Mouse (Mus musculus) CD4-positive helper T cell, adult 2 months (primary cell): Measurements from ENCODE around the gene Igsf11.

Experiments
- DNase-seq: peaks from one replicate; pipeline ENCODE4 v3.0.0-alpha.2; 2012; ENCODE audit warnings: low read depth, missing footprints, low spot score

Igsf11 gene

DNA sequence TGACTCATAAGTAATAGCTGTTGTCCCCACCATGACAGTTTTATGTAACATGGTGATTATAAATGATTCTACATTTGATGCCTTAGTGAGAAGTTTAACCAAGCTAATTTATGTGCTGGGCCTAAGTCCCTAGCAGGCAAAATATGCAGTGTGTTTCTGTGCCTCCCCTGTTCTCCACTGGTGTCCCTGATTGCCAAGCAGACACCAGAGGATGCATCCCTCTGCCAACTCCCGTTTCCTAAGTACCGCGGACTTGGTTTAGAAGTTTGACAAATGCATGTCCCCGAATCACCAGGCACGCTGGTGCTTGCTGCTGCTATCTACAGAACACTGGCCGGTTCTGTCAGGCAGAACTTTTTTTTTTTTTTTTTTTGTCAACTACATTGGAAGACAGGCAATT lies 39.0 kb downstream of the Igsf11 start:
- no peak for DNase-seq

DNA sequence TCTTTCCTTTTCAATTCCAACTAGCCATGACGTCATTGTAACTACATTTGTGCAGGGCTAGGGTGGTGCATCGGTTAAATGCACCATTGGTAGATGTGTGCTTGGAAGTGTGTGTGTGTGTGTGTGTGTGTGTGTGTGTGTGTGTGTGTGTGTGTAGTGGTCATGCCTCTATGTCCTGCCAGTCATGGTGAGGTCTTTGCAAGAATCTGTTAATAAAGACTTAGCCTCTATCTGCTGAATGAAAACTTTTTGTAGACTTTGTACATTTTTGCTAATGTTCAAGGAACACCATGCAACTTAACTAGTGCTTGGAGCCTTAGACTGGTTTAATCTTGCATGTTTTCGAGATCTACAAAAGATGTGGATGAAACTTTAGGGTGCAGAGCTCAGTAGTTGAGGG lies 48.3 kb downstream of the Igsf11 start:
- no peak for DNase-seq

DNA sequence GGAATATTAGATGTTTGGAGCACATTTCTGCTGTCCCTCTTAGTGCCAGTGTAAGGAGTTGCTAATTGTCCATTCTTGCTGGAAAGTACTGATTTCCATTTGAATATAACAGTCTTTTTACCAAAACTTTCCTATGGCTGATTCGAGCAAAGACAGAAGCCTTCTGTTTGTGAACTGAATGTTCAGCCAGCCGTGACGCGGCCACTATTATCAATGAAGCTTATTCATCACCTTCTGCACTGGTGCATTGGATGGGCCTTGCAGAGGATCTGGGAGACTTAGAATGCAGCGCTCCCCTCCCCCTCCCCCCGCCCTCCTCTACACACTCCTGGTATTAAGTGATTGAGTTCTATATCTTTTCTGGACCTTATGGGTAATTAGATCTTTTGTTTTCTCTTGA lies 48.8 kb downstream of the Igsf11 start:
- DNase-seq: no peak

DNA sequence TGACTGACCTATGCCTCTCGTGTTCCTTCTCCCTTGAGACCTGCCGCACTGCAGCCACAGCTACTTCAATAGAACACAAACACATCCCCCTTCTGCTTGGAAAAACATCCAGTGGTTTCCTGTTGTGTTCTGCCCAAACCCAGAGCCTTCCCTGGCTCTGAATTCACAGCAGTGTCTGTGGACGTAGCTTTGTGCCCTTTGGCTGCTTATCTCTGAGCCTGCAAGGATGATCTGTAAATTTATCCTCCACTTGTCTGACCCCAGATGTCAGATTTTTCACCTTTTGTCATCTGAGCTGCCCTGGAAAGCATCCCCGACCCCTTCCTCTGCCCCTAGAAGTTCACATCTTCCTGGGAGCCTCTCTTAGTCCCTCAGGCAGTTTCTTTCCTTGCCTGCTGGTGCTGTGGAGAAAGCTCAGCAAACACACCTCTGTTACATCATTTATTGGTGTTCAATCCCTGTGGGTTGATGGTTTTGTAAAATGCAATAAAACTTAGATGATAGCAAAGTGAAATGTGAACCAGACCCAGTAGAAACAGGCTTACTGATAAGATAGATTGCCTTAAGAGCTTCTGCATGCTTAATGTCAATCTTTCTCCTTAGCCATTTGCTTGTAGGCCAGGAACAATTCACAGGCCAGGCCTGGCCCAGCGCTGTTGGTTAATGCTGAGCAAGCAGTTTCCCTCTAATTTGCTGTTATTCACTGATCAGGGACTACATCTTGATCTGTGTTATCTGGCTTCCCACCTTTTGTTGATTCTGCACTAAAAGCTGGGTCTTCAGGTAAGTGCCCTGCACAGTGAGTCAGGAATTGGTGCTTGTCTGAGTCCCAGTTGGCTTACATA lies 51.5 kb downstream of the Igsf11 start:
- no peak for DNase-seq

DNA sequence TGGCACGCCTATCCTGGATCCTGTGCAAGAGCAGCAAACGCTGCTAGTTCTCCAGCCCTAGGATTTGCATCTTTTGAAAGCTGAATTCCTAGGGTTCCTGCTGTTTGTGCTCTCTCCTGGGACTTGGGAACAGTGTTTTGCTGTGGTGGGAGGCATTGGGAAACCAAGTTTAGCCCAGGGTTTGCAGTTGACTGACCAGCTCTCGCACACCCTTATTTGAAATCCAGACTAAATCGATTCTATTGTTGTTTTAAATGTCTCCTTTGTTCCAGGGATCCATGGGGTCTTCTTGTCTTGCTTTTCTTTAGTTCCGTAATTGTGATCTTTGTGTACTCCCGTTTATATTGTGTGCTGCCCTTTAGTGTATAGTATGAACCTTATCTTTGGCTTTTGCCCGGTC lies 52.6 kb downstream of the Igsf11 start:
- DNase-seq: no peak

DNA sequence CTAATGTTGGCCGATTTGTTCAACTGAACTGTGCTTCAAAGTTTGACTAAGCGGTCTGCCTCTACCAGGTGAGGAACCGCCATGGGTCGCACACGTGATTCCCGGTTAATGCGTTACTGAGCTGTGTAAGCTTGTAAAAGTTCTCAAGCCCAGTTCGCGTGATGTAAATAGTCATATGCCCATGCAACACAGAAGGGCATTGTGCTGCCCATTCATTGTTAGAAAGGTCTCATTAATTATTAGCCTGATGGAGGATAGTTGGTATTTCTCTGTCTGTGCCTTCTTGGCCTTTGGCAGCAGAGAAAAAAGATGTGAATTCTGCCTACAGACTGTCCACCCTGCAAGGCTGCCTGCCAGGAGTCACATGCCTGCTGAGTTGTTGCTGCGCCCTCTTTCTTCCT lies 53.1 kb downstream of the Igsf11 start:
- no peak for DNase-seq

DNA sequence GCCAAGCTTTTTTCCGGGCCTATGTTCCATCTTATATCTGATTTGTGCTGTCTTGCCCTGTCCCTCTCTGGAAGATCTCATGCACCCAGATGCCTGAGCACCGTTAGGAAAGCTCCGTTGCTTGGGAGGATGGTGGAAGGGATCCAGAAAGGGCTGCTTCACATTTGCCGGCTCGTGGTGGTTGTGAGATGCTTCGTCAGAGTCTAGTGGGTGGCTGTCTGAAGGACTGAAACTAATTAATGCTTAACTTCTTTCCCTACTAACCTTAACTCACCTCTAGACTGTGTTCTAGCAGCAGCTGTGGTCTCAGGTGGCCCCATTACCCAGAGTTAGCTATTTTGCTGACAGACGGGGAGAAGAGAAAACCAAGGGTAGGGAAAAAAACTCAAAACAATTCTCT lies 54.0 kb downstream of the Igsf11 start:
- DNase-seq: no peak

DNA sequence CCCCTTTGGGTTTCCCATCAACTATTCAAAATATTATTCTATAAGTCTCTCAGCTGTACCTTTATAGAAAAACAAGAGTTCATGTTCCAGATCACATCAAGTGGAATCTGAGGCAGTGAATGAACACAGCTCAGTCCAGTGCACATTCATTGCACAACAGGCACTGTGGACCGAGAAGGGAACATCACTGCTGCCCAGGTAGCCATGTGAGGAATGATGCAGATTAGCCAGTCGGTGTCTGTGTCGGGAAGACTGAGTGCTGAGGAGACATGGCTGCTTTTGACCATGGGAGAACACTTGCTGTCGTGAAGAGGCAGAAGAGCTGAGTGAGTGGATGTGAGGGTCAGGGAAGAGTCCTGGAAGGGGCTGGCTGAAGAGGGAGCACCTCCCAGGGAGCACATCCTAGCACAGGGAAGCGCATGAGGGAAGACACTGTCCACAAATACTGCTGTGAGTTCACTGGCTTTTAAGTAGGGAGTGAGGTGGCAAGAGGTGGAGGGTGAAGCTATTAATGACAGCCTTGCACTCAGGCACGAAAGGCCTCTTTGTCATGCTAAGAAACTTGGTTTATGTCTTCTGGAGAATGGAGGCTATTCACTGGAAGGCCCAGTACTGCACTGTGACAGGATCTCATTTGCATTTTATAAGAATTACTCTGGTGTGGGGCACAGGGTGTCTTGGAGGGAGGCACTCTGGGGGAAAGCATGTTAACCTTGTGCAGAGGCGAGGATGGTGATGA lies 54.8 kb downstream of the Igsf11 start:
- no peak for DNase-seq

DNA sequence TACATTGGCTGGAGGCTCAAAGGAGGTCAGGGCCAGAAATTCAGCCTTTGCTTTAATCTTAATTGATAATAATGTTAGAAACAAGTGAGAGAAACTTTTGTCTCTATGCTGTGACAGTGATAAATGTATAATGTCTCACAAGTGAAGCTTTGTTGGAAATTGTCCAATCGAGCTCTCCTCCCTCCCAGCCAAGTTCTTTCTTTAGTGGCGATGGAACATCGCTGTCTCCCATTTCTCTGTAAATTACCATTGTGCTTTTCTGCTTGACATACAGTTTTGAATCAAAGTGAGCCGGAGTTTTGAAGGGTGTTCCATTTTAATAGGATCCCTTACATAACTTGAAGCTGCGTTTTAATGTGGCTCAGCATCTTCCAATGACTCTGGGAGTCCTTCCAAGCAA lies 56.0 kb downstream of the Igsf11 start:
- no peak for DNase-seq

DNA sequence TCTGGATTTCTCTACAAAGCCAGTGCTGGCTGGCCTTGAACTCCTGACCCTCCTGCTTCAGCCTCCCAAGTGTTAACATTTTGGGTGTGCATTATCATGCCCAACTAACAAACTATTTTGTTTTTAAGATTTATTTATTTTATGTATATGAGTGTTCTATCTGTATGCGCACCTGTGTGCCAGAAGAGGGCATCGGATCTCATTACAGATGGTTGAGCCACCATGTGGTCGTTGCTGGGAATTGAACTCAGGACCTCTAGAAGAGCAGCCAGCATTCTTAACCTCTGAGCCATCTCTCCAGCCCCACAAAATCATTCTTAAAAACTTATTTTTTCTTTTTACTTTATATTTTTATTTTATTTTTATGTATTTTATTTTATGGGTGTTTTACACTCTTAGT lies 60.4 kb downstream of the Igsf11 start:
- no peak for DNase-seq

DNA sequence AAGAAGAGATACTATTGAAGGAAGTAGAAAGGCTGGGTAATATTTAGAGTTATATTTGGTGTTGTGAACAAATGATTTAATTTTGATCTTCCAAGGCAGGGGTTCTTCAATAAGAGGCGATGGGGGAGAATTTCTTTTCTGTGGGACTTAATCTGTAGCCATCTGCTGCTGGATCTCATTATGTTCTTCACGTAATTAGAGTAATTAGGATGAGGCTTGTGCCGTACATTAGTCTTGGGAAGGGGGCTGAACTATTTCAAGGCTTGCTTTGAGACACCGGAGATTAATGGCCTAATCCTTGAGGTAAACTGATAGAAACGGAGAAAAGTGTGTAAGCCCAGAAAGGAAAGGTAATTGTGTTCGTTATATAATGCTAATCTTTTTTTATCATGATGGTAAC lies 61.4 kb downstream of the Igsf11 start:
- DNase-seq: no peak

DNA sequence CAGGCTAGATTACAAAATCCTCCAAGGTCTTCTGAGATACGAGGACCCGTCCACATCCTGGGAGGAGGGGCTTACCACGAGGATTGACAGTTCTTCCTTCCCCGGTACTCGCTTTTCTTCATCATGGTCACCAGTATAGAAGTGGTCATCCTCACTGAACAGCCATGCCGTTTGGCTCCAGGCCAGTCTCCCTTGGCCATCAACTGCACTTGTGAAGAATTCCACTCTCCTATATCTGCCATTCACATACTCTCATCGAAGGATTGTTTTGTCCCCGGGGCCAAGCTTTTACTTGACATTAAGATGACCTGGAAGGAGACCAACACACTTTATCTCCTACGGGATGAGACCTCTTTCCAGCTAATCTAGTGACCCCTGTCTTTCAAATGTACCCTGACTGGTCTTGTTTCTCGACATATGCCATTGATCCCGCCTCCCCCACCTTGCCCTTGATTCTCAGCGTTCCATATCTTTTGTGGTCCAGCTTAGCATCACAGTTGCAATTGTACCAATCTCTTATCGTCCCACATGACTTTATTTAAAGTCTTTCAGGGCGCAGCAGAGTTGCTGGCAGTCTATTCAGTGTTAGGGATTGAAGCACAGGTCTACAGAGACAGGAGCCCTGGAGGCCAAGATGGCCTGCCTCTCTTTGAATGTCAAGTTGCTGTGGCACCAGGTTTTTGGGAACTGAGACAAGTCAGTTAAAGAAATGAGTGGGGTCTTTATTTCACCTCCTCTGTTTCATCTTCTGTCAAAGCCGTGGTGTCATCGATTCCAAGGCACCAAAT lies 62.2 kb downstream of the Igsf11 start:
- no peak for DNase-seq

DNA sequence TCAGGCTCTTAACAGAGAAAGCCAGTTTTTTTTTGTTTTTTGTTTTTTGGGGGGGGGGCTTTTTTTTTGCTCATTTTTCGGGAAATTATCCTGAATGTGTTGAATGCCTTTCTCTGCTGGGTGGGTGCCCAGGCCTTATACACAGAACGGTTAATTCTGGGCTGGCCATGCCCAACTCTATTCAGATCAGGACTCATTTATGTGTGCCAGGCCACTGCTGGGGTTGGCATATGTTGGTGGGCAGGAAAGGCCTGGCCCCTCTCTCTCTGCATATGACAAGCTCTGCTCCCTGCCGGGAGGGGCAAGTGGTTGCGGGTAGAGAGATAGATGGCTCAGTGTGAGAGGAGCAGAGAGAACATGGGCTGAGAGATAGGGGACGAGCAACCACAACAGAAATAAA lies 62.8 kb downstream of the Igsf11 start:
- no peak for DNase-seq

DNA sequence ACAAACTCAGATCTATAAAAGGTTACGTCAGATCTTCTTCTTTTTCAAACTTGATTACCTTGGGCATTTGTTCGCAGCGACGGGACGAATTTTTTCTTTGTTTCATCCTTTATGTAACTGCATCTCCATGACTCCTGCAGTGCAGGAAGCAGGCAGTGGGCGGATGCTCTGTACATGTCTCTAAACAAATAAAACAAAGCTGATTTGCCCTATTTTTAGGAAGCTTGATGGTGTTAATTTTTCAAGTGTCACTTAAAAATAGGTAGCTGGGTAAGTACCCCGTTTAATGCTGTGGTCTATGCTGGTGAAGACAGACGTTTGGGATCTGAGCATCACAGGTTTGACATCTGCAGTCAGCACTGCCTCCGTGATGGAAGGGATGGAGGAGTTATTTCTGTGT lies 66.3 kb downstream of the Igsf11 start:
- no peak for DNase-seq

DNA sequence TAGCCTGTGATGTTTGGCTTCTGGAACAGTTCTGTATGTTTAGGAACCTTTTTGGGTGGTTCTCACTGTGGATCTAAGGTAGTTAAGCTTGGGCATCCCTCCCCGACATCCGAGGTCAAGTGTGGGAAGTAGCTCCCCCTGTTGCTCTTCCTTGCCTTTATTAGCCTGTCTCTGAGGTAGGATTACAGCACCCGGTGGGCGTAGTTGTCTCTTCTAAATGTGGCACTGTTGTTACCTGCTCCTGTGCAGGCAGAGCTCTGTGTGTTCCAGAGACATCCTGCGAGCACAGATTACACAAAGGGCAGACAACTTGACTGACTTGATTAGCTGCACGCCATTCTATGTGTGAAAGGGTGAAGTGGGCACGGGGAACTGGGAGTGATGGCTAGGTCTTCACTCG lies 68.1 kb downstream of the Igsf11 start:
- DNase-seq: no peak

DNA sequence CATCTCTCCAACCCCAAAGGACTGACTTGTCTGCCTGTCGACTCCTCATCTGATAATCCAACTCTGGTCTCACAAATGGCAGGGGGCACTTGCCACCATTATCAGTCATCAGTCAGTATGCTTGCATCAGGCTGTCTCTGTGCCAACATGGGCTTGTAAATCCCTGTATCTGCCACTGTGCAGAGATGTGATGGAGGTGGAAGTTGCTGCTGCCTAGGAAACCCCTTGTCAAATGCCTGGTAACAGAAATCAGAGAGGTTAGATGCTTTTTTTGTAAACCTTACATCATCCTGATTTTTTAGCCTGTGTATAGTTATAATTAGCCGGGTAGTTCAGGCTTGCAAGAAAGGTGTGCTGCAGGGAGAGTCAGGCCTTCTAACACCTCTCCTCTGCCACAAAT lies 69.4 kb downstream of the Igsf11 start:
- DNase-seq: no peak

DNA sequence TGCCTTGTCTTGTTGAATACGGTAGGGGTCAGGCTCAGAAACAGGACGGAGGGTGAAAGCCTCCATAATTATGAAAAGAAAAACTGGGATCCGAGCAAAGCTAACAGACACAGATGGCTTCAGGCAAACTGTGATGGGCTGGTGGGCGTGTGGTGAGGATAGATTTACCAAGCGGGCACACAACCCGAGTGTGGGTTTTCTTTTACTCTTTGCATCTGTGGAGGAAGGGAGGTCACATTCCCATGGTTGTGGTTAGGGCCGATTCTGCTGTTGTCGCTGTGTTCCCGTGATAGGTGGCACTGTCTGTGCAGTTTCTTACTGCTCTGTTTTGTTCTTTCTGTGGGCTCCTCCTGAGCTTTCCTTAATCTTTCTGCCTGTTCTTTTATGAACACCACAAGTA lies 70.2 kb downstream of the Igsf11 start:
- DNase-seq: no peak

DNA sequence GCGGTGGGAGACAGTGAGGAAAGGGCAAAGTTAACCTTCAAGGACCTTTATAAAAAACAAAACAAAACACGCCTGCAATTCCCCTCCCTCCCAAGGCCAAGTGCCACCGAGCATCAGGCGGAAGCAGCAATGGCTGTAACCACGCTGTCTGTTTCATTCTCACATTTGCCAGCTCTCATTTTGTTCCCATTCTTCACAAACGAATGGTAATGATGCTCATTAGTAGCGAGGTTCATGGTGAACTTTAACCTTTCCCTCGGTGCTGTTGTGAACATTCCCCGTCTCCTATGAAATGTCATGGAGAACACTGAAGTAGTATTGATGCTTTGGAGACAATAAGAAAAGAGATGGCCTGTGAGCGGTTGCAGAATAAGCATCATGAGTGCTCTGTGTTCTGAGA lies 74.6 kb downstream of the Igsf11 start:
- DNase-seq: no peak

DNA sequence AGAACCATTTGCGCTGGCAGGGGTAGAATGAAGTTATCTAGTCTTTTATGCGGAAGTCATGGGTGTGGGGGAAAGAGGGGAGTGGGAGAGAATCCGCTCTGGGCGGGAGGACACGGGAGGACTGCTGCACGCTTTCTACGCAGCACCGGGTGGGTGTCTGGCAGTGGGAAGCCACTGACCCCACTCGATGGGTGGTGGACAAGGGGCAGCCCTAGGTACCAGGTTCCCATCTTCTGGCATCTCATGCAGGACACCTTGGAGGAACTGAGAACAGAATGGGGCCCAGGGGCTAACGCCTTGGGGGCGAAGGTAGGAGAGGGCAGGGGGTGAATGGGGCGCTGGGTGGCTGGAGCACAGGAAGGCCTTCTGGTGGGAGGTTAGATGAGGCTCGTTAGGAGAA lies 83.7 kb downstream of the Igsf11 start:
- DNase-seq: no peak

DNA sequence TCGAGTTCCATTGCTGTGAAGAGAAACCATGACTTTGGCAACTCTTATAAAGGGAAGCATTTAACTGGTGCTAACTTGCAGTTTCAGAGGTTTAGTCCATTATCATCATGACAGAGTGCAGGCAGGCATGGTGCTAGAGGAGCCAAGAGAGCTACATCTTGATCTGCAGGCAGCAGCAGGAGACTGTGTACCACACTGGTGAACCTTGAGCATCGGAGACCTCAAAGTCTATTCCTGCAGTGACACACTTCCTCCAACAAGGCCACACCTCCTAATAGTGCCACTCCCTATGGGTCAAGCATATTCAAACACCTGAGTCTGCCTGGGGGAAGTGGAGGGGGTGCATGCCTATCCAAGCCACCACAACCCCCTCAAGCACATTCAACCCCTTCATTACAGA lies 86.1 kb downstream of the Igsf11 start:
- DNase-seq: no peak

DNA sequence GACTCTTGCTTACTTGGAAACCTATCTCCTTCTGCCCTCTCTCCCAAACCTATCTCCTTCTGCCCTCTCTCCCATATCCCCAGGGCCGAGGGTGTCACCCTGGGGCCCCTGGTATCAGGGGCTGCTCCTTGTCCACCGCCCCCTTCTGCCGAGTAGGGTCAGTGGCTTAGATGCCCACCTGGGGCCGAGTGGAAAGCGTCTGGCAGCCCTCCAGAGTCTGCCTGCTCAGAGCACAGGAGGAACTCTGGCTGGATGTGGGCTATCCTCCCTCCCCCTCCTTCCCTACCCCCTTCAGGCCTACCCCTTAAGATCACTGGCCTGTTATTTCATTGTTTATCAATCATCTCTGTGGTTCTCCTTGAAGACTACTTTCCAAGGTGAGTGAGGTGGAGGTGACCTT lies 88.1 kb downstream of the Igsf11 start:
- DNase-seq: no peak

DNA sequence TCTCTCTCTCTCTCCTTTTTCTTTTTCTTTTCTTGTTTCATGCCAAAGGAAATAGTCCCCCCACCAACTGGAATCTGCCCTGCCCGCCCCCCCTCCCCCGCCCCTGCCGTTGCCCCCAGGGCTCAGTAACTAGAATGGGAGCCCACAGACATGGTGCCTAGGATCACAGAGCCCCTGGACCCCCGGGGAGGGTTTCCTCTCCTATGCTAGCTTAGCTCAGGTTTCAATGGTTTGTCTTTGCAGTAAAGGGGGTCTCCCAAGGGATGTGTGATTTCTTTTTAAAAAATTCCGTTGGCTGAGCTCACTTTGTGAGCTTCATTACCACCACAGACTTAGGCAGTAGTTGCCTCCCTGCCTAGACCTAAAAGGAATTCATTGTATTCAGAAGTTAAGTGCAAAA lies 89.6 kb downstream of the Igsf11 start:
- DNase-seq: no peak
